Mouse (Mus musculus) hindbrain, postnatal 0 days (tissue): ENCODE measurements around the gene Abhd6. TPM values are rescaled to one million over a fixed set of nuclear protein-coding genes. Genes with fewer than 3 reads are reported as not detected.

Experiments
- ATAC-seq: fragments of 200-750 bp; cut with Nextera tagmentation; 2 replicates; pipeline ENCODE4 v1.8.0; 2017; ENCODE audit warnings: mild to moderate bottlenecking, moderate TSS enrichment, moderate library complexity
- DNase-seq: peaks from one replicate; pipeline ENCODE4 v3.0.0-alpha.2; 2015; ENCODE audit warnings: low spot score
- H3K27ac ChIP-seq: fragments of 300-500 bp; sonication (generic); 2 replicates; pipeline ENCODE4 v1.5.1; 2014; ENCODE audit warnings: mild to moderate bottlenecking
- H3K27me3 ChIP-seq: fragments of 300-500 bp; sonication (generic); 2 replicates; pipeline ENCODE4 v1.6.1; 2014; ENCODE audit warnings: low read length, mixed read lengths; ENCODE audit not compliant: insufficient read depth
- H3K36me3 ChIP-seq: fragments of 300-500 bp; sonication (generic); 2 replicates; pipeline ENCODE4 v1.6.1; 2014; ENCODE audit warnings: low read length, mixed read lengths; ENCODE audit not compliant: insufficient read depth
- H3K4me1 ChIP-seq: fragments of 300-500 bp; sonication (generic); 2 replicates; pipeline ENCODE4 v1.6.1; 2014; ENCODE audit warnings: antibody characterized with exemption, low read length, mixed read lengths; ENCODE audit not compliant: insufficient read depth
- H3K4me2 ChIP-seq: fragments of 300-500 bp; sonication (generic); 2 replicates; pipeline ENCODE4 v1.6.1; 2014; ENCODE audit warnings: low read depth, mild to moderate bottlenecking, low read length, moderate library complexity, mixed read lengths
- H3K4me3 ChIP-seq: fragments of 300-500 bp; sonication (generic); 2 replicates; pipeline ENCODE4 v1.5.1; 2014; ENCODE audit warnings: low read length
- H3K9ac ChIP-seq: fragments of 300-500 bp; sonication (generic); replicated peaks from 2 replicates; pipeline ENCODE4 v1.6.1; 2014; ENCODE audit warnings: mild to moderate bottlenecking, low read length, moderate library complexity, mixed read lengths
- H3K9me3 ChIP-seq: fragments of 300-500 bp; sonication (generic); 2 replicates; pipeline ENCODE4 v1.6.1; 2016; ENCODE audit warnings: low read length, mixed read lengths
- CTCF ChIP-seq: IDR thresholded peaks from 2 replicates; pipeline ENCODE4 v1.5.1; 2016; ENCODE audit warnings: antibody characterized with exemption, control low read depth, low read depth
- WGBS: fragments of 180-500 bp; shearing (Covaris S2); extraction: QIAGEN DNeasy Blood & Tissue Kit; methylation state at CpG from one replicate; pipeline ENCODE4 v1.1.7; 2014; 5-methylcytosine and 5-hydroxymethylcytosine counted together
- polyA plus RNA-seq: library from polyadenylated mRNA; unstranded; fragments of >200 nt; fragmentation: Nextera tagmentation; extraction: Ambion mirVana; gene quantifications from 2 replicates; pipeline ENCODE4 v1.2.1, GENCODE M21; 2015
- total RNA-seq: library from RNA; depleted of rRNA; stranded (reverse); fragments of >200 nt; gene quantifications from 2 replicates; pipeline ENCODE4 v1.2.3, GENCODE M21; 2014; rRNA removed

Gene Abhd6
- total and polyA plus RNA-seq, 2 experiments from 2014 or later: 14.8 to 36.5 TPM

DNA sequence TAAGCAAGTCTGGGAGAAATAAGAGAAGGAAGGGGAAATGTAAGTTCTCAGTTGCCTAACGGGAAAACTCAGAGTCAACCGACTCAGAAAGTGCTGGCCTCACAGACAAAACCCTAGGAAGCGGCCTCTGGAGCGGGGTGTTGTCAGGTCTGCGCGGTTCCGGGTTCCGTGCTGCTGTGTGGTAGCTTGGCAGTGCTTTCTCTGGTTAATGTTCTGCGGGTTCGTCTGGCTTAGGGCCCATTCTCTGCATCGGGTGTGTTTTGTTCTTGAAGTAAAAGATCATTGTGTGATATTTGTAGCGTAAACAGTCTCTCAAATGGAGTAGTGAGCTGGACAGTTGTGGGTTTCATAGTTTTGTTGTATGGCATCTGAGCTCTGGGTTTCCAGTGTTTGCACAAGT, 100.0 kb downstream of the Abhd6 start:
- no peak for ATAC-seq
- no peak for DNase-seq

More for the DNA sequence above, 100.0 kb downstream of the Abhd6 start:
- H3K36me3 ChIP-seq: no peaks in the 10 kb centered on the region
- WGBS: 57% methylated on average over 12 of the region's 12 CpGs
- H3K4me2 ChIP-seq: no peak overlapping the region
- no peak overlapping the region for H3K4me3 ChIP-seq
- H3K9me3 ChIP-seq: no peaks in the 10 kb centered on the region
- H3K9ac ChIP-seq: no peak overlapping the region
- no peaks in the 10 kb centered on the region for H3K27me3 ChIP-seq
- no peak overlapping the region for H3K27ac ChIP-seq
- no peak for TF ChIP-seq CTCF
- peaks cover 10% of the 10 kb centered on the region for H3K4me1 ChIP-seq

Other genes starting within 250 kb of the Abhd6 start
- gene Gm26661, start 211.3 kb upstream of the Abhd6 start, total RNA-seq: not detected in 2 replicates
- gene Gm26661, start 211.3 kb upstream of the Abhd6 start, polyA plus RNA-seq: 0.94 TPM in 1 of 2 replicates, not detected in the other
- 28.8 and 32.7 TPM in 2 replicates for gene Flnb, start 184.9 kb upstream of the Abhd6 start, total RNA-seq
- 4.2 and 8.5 TPM in 2 replicates for gene Flnb, start 184.9 kb upstream of the Abhd6 start, polyA plus RNA-seq
- gene Gm45521, start 45.6 kb upstream of the Abhd6 start, total RNA-seq: not detected in 2 replicates
- 0.23 TPM in 1 of 2 replicates, not detected in the other for gene Gm45521, start 45.6 kb upstream of the Abhd6 start, polyA plus RNA-seq
- not detected in 2 replicates for gene Dnase1l3, start 8.3 kb upstream of the Abhd6 start, total RNA-seq
- 0.05 and 0.09 TPM in 2 replicates for gene Dnase1l3, start 8.3 kb upstream of the Abhd6 start, polyA plus RNA-seq
- 16.1 and 18.9 TPM in 2 replicates for gene Rpp14, start 77.5 kb downstream of the Abhd6 start, total RNA-seq
- 36.2 and 45.3 TPM in 2 replicates for gene Rpp14, start 77.5 kb downstream of the Abhd6 start, polyA plus RNA-seq
- 24.5 and 36.3 TPM in 2 replicates for gene Pxk, start 95.3 kb downstream of the Abhd6 start, total RNA-seq
- gene Pxk, start 95.3 kb downstream of the Abhd6 start, polyA plus RNA-seq: 55.5 and 57.4 TPM in 2 replicates
- gene Pdhb, start 170.1 kb downstream of the Abhd6 start, total RNA-seq: 123 and 135 TPM in 2 replicates
- 292 and 295 TPM in 2 replicates for gene Pdhb, start 170.1 kb downstream of the Abhd6 start, polyA plus RNA-seq
- 15.2 and 21.1 TPM in 2 replicates for gene Kctd6, start 211.2 kb downstream of the Abhd6 start, total RNA-seq
- 41.8 and 42.2 TPM in 2 replicates for gene Kctd6, start 211.2 kb downstream of the Abhd6 start, polyA plus RNA-seq